9 mouse cellular contexts compared by ENCODE assay signal in the genomic region with DNA sequence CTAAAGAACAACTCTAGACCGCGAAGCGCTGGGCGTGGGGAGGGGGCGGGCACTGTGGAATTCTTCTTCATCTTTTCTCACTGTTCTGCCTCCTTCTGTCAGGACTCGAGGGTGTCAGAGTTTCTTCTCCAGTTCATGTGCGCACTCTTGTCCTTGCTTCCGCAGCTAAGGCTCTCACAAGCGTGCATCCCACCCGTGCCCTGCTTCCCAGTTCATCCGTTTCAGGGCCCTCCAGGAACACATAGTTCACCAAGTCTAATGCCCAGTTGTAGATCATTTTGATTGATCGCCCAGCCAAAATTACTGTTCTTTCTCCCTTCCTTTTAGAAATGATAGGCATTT. TPM values are rescaled to one million over a fixed set of nuclear protein-coding genes. Genes with fewer than 3 reads are reported as not detected.
DNase-seq lines count a peak whose midpoint lies in the region; ATAC-seq and TF ChIP-seq lines count a peak whose summit lies in the region.
"Had no signal": no experiment of that assay in that cellular context is flagged by ENCODE, and none has a peak within 500 bp of the region (broad histone marks: within the 10 kb centered on the region; RNA-seq: fewer than 3 reads in every experiment).

No protein-coding gene starts in this region.

- no peak for DNase-seq in heart, postnatal 36 days
- DNase-seq in hindbrain, embryonic 11.5 days (ENCODE audit: low spot score) = no peak
- DNase-seq in midbrain, embryonic 11.5 days (ENCODE audit: low spot score, missing footprints) = no peak
- no peak for DNase-seq in right cerebral cortex, postnatal 10 days (ENCODE audit: low spot score in 2 of 2)
- no peak for DNase-seq in adipocyte (ENCODE audit: low spot score)
- no peak for DNase-seq in adrenal gland, adult 2 months

- TF ChIP-seq CTCF in bone marrow macrophage, adult 2 months (IDR thresholded peaks at IDR 0.05; ENCODE audit: low read depth, low read length) = no peak

- WGBS in heart, embryonic 15.5 days = 11% methylated on average over 12 of the region's 12 CpGs
- 8% methylated on average over 12 of the region's 12 CpGs for WGBS in hindbrain, embryonic 11.5 days
- 7% methylated on average over 12 of the region's 12 CpGs for WGBS in midbrain, embryonic 11.5 days

- intact Hi-C loops in heart, postnatal 36 days (cut with DNase I) = no loop called here

- H3K27ac ChIP-seq in heart, embryonic 15.5 days = peak overlapping the region; percentile 78
- no peak overlapping the region for H3K27ac ChIP-seq in bone marrow macrophage, adult 2 months (ENCODE audit: insufficient read depth, low read depth, low read length)
- 0 out of 2 replicates have a peak overlapping the region, but pooled peaks have one; percentile 33 for H3K27ac ChIP-seq in hindbrain, embryonic 11.5 days (ENCODE audit: low read depth, low read length)
- no peak overlapping the region for H3K27ac ChIP-seq in midbrain, embryonic 11.5 days (ENCODE audit: low read depth, low read length)

- H3K4me2 ChIP-seq in heart, embryonic 15.5 days = peak overlapping the region; percentile 92
- H3K4me2 ChIP-seq in hindbrain, embryonic 11.5 days (replicated peaks; ENCODE audit: low read depth, low read length) = peak overlapping the region; percentile 51
- H3K4me2 ChIP-seq in midbrain, embryonic 11.5 days = peak overlapping the region; percentile 69

- no peak for TF ChIP-seq POLR2A in bone marrow macrophage, adult 2 months (IDR thresholded peaks at IDR 0.05; ENCODE audit: borderline replicate concordance, low read depth, low read length)

- H3K27me3 ChIP-seq in heart, embryonic 15.5 days = no peaks in the 10 kb centered on the region
- no peaks in the 10 kb centered on the region for H3K27me3 ChIP-seq in hindbrain, embryonic 11.5 days (ENCODE audit: control insufficient read depth, insufficient read depth, low read length)
- H3K27me3 ChIP-seq in midbrain, embryonic 11.5 days (ENCODE audit: control insufficient read depth, insufficient read depth, low read length) = no peaks in the 10 kb centered on the region; the same call in 1 of the 2 replicates

- no peak for ATAC-seq in heart, embryonic 15.5 days (replicated peaks; ENCODE audit: insufficient number of reproducible peaks, insufficient read depth, low FRiP score, low read depth)
- ATAC-seq in hindbrain, embryonic 11.5 days (ENCODE audit: low FRiP score) = no peak
- ATAC-seq in midbrain, embryonic 11.5 days (ENCODE audit: low FRiP score) = 0 out of 2 replicates have a peak, but pooled peaks have one; percentile 25

- peak overlapping the region; percentile 58 for H3K4me3 ChIP-seq in heart, embryonic 15.5 days
- H3K4me3 ChIP-seq in bone marrow macrophage, adult 2 months (ENCODE audit: insufficient read depth, low read length) = peak overlapping the region; percentile 43
- H3K4me3 ChIP-seq in hindbrain, embryonic 11.5 days (ENCODE audit: low read depth, low read length) = peak overlapping the region; percentile 38
- peak overlapping the region; percentile 35 for H3K4me3 ChIP-seq in midbrain, embryonic 11.5 days (ENCODE audit: low read depth, low read length)

- peaks cover 18% of the 10 kb centered on the region for H3K4me1 ChIP-seq in heart, embryonic 15.5 days (replicated peaks)
- H3K4me1 ChIP-seq in bone marrow macrophage, adult 2 months (ENCODE audit: control insufficient read depth, insufficient read depth, low read length) = peaks cover 4% of the 10 kb centered on the region; the same call in 1 of the 2 replicates
- 0 out of 2 replicates have a peak, but pooled peaks cover 3% of the 10 kb centered on the region for H3K4me1 ChIP-seq in hindbrain, embryonic 11.5 days (replicated peaks; ENCODE audit: control insufficient read depth, insufficient read depth, low read length)
- peaks cover 7% of the 10 kb centered on the region for H3K4me1 ChIP-seq in midbrain, embryonic 11.5 days (ENCODE audit: control insufficient read depth, insufficient read depth, low read length)

- no peaks in the 10 kb centered on the region for H3K9me3 ChIP-seq in heart, embryonic 15.5 days (replicated peaks)
- no peaks in the 10 kb centered on the region for H3K9me3 ChIP-seq in hindbrain, embryonic 11.5 days (ENCODE audit: control insufficient read depth, low read length)
- H3K9me3 ChIP-seq in midbrain, embryonic 11.5 days (ENCODE audit: control insufficient read depth, low read length) = no peaks in the 10 kb centered on the region

- H3K36me3 ChIP-seq in heart, embryonic 15.5 days = peaks cover 30% of the 10 kb centered on the region
- peaks cover 6% of the 10 kb centered on the region for H3K36me3 ChIP-seq in hindbrain, embryonic 11.5 days (ENCODE audit: control insufficient read depth, insufficient read depth, low read length)
- peaks cover 8% of the 10 kb centered on the region for H3K36me3 ChIP-seq in midbrain, embryonic 11.5 days (ENCODE audit: control insufficient read depth, insufficient read depth, low read length)

- H3K9ac ChIP-seq in heart, embryonic 15.5 days = peak overlapping the region; percentile 75
- peak overlapping the region; percentile 74 for H3K9ac ChIP-seq in hindbrain, embryonic 11.5 days (ENCODE audit: low read depth, low read length)
- peak overlapping the region; percentile 72 for H3K9ac ChIP-seq in midbrain, embryonic 11.5 days (ENCODE audit: low read length)

RNA-seq across cellular contexts. Expression of a gene that starts 0.3 kb away (rescaled TPM):
- 45.3 and 60.8 TPM in 2 replicates for polyA plus RNA-seq in heart, embryonic 15.5 days (2015; fragmentation: Nextera tagmentation; extraction: Ambion mirVana)
- 100 to 1,000 TPM; 109 to 116 TPM for total RNA-seq in heart, postnatal 36 days (2021)
- 2.0 and 3.2 TPM in 2 replicates for polyA plus RNA-seq in bone marrow macrophage, adult 2 months (2012; ENCODE audit: insufficient read depth, insufficient read length, missing spikeins)
- polyA plus RNA-seq in hindbrain, embryonic 11.5 days (2014; fragmentation: Nextera tagmentation; extraction: Ambion mirVana) = 39.7 and 41.9 TPM in 2 replicates
- 25.0 and 27.8 TPM in 2 replicates for polyA plus RNA-seq in midbrain, embryonic 11.5 days (2014; fragmentation: Nextera tagmentation; extraction: Ambion mirVana)
- 10 to 100 TPM; 81.0 to 92.5 TPM for total RNA-seq in adrenal gland, adult 2 months (2021)
- 45.9 and 52.8 TPM in 2 replicates for polyA plus RNA-seq in adrenal gland, adult 2 months (2012; rRNA removed)

RNA-seq across cellular contexts. Expression of a gene that starts 15.6 kb away (rescaled TPM):
- polyA plus RNA-seq in heart, embryonic 15.5 days (2015; fragmentation: Nextera tagmentation; extraction: Ambion mirVana) = 9.2 and 12.6 TPM in 2 replicates
- 10 to 100 TPM; 13.0 to 14.7 TPM for total RNA-seq in heart, postnatal 36 days (2021)
- 26.8 and 28.9 TPM in 2 replicates for polyA plus RNA-seq in bone marrow macrophage, adult 2 months (2012; ENCODE audit: insufficient read depth, insufficient read length, missing spikeins)
- polyA plus RNA-seq in hindbrain, embryonic 11.5 days (2014; fragmentation: Nextera tagmentation; extraction: Ambion mirVana) = 7.8 and 9.3 TPM in 2 replicates
- 8.5 and 8.7 TPM in 2 replicates for polyA plus RNA-seq in midbrain, embryonic 11.5 days (2014; fragmentation: Nextera tagmentation; extraction: Ambion mirVana)
- total RNA-seq in adrenal gland, adult 2 months (2021) = 10 to 100 TPM; 12.3 to 18.2 TPM
- 13.0 and 14.6 TPM in 2 replicates for polyA plus RNA-seq in adrenal gland, adult 2 months (2012; rRNA removed)

RNA-seq across cellular contexts. Expression of a gene that starts 16.2 kb away (rescaled TPM):
- polyA plus RNA-seq in heart, embryonic 15.5 days (2015; fragmentation: Nextera tagmentation; extraction: Ambion mirVana) = 0.36 and 0.50 TPM in 2 replicates
- total RNA-seq in heart, postnatal 36 days (2021) = under 1 TPM in 1 of 2 experiments, not detected in 1; 0.19 TPM
- 0.16 TPM in 1 of 2 replicates, not detected in the other for polyA plus RNA-seq in bone marrow macrophage, adult 2 months (2012; ENCODE audit: insufficient read depth, insufficient read length, missing spikeins)
- polyA plus RNA-seq in hindbrain, embryonic 11.5 days (2014; fragmentation: Nextera tagmentation; extraction: Ambion mirVana) = 0.17 and 0.31 TPM in 2 replicates
- 0.03 and 0.23 TPM in 2 replicates for polyA plus RNA-seq in midbrain, embryonic 11.5 days (2014; fragmentation: Nextera tagmentation; extraction: Ambion mirVana)
- under 1 TPM in 1 of 2 experiments, not detected in 1; 0.20 TPM for total RNA-seq in adrenal gland, adult 2 months (2021)
- 0.03 and 0.25 TPM in 2 replicates for polyA plus RNA-seq in adrenal gland, adult 2 months (2012; rRNA removed)
- total RNA-seq: gastrocnemius, postnatal 36 days had no signal

RNA-seq across cellular contexts. Expression of a gene that starts 44.1 kb away (rescaled TPM):
- 8.9 and 9.6 TPM in 2 replicates for polyA plus RNA-seq in heart, embryonic 15.5 days (2015; fragmentation: Nextera tagmentation; extraction: Ambion mirVana)
- 1 to 10 TPM; 1.5 to 1.7 TPM for total RNA-seq in heart, postnatal 36 days (2021)
- polyA plus RNA-seq in bone marrow macrophage, adult 2 months (2012; ENCODE audit: insufficient read depth, insufficient read length, missing spikeins) = not detected in 2 replicates
- not detected in 2 replicates for polyA plus RNA-seq in hindbrain, embryonic 11.5 days (2014; fragmentation: Nextera tagmentation; extraction: Ambion mirVana)
- not detected in 2 replicates for polyA plus RNA-seq in midbrain, embryonic 11.5 days (2014; fragmentation: Nextera tagmentation; extraction: Ambion mirVana)
- 1 to 10 TPM; 2.3 TPM for total RNA-seq in adrenal gland, adult 2 months (2021)
- polyA plus RNA-seq in adrenal gland, adult 2 months (2012; rRNA removed) = 0.85 and 1.1 TPM in 2 replicates

RNA-seq across cellular contexts. Expression of a gene that starts 46.6 kb away (rescaled TPM):
- 12.7 and 15.0 TPM in 2 replicates for polyA plus RNA-seq in heart, embryonic 15.5 days (2015; fragmentation: Nextera tagmentation; extraction: Ambion mirVana)
- total RNA-seq in heart, postnatal 36 days (2021) = 10 to 100 TPM in 1 of 2 experiments, 1 to 10 TPM in 1; 9.5 to 10.5 TPM
- polyA plus RNA-seq in bone marrow macrophage, adult 2 months (2012; ENCODE audit: insufficient read depth, insufficient read length, missing spikeins) = 2.3 and 3.2 TPM in 2 replicates
- polyA plus RNA-seq in hindbrain, embryonic 11.5 days (2014; fragmentation: Nextera tagmentation; extraction: Ambion mirVana) = 8.3 and 8.8 TPM in 2 replicates
- 10.7 and 12.0 TPM in 2 replicates for polyA plus RNA-seq in midbrain, embryonic 11.5 days (2014; fragmentation: Nextera tagmentation; extraction: Ambion mirVana)
- 10 to 100 TPM in 1 of 2 experiments, 1 to 10 TPM in 1; 7.2 to 16.1 TPM for total RNA-seq in adrenal gland, adult 2 months (2021)
- 5.1 and 5.3 TPM in 2 replicates for polyA plus RNA-seq in adrenal gland, adult 2 months (2012; rRNA removed)

Comparison
In these comparisons a context has a peak if more than half of its experiments do, and no peak if none do; other contexts are left out.
1. H3K27ac ChIP-seq: peak in heart, embryonic 15.5 days (single experiment) and hindbrain, embryonic 11.5 days (single experiment); none in bone marrow macrophage, adult 2 months (single experiment) and midbrain, embryonic 11.5 days (single experiment).
2. Peak in every context shown above with its lines, with median percentiles within 50 percentile points of each other: H3K4me2 ChIP-seq, H3K4me3 ChIP-seq and H3K9ac ChIP-seq.